Mouse (Mus musculus) liver, embryonic 13.5 days (tissue): ENCODE measurements around the gene Prkcb. TPM values are rescaled to one million over a fixed set of nuclear protein-coding genes. Genes with fewer than 3 reads are reported as not detected.

Experiments used
- ATAC-seq: fragments of 200-750 bp; cut with Nextera tagmentation; 2 replicates; pipeline ENCODE4 v1.8.0; 2017; ENCODE audit warnings: low read depth, mild to moderate bottlenecking, moderate number of reproducible peaks, moderate library complexity
- DNase-seq: peaks from one replicate; pipeline ENCODE4 v3.0.0; 2022
- H3K27ac ChIP-seq: fragments of 300-500 bp; sonication (generic); 2 replicates; pipeline ENCODE4 v1.5.1; 2015; ENCODE audit warnings: moderate library complexity, mild to moderate bottlenecking, inconsistent platforms
- H3K27me3 ChIP-seq: fragments of 300-500 bp; sonication (generic); 2 replicates; pipeline ENCODE4 v1.6.1; 2015; ENCODE audit warnings: mild to moderate bottlenecking, inconsistent platforms
- H3K36me3 ChIP-seq: fragments of 300-500 bp; sonication (generic); 2 replicates; pipeline ENCODE4 v1.6.1; 2015; ENCODE audit warnings: mild to moderate bottlenecking, inconsistent platforms
- H3K4me1 ChIP-seq: fragments of 300-500 bp; sonication (generic); replicated peaks from 2 replicates; pipeline ENCODE4 v1.6.1; 2015; ENCODE audit warnings: inconsistent platforms
- H3K4me2 ChIP-seq: fragments of 300-500 bp; sonication (generic); 2 replicates; pipeline ENCODE4 v1.6.1; 2015; ENCODE audit warnings: inconsistent platforms, mild to moderate bottlenecking, moderate library complexity
- H3K4me3 ChIP-seq: fragments of 300-500 bp; sonication (generic); replicated peaks from 2 replicates; pipeline ENCODE4 v1.5.1; 2015; ENCODE audit warnings: mild to moderate bottlenecking, inconsistent platforms
- H3K9ac ChIP-seq: fragments of 300-500 bp; sonication (generic); 2 replicates; pipeline ENCODE4 v1.6.1; 2015; ENCODE audit warnings: mild to moderate bottlenecking, inconsistent platforms
- H3K9me3 ChIP-seq: fragments of 300-500 bp; sonication (generic); replicated peaks from 2 replicates; pipeline ENCODE4 v1.6.1; 2016; ENCODE audit warnings: inconsistent platforms
- WGBS: fragments of 180-500 bp; shearing (Covaris S2); methylation state at CpG from one replicate; pipeline ENCODE4 v1.1.7; 2015; ENCODE audit not compliant: insufficient replicate concordance; 5-methylcytosine and 5-hydroxymethylcytosine counted together
- polyA plus RNA-seq: library from polyadenylated mRNA; unstranded; fragments of >200 nt; fragmentation: Nextera tagmentation; extraction: Ambion mirVana; gene quantifications from 2 replicates; pipeline ENCODE4 v1.2.1, GENCODE M21; 2015

Prkcb gene
- polyA plus RNA-seq, 1 experiment from 2014 or later, result 2.3 TPM

DNA sequence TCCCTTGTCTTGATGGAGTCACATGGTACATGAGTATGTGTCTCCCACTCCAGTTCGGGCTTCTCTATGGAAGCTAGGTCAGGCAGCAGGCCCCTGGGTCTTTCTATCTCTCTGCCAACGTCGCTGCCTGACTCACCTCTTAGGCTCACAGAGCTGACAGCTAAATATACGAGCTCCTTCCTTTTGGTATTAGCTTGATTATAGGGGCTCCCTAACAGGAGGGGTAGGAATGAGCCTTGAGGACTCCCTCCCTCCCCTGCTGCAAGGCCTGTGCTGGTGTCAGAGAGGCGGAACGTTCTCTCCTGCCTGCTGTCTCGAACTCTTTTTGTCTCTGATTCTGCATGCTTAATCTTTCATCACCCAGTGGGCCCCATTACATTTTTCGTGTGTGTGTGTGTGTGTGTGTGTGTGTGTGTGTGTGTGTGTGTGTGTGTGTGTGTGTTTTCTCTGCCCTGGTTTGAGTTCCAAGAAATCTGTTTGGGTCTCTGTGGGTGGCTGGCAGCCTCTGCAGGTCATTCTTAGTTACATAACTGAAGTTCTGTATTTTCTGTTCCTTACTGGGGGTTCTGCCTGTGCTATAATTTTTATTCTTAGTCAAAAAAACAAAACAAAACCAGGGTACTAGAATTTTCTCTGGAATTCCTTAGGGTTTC lies 33.6 kb downstream of the Prkcb start:
- Histone ChIP-seq H3K9me3 (no peaks in the 10 kb centered on the region), H3K27ac (no peak overlapping the region), H3K9ac (no peak overlapping the region), H3K27me3 (no peaks in the 10 kb centered on the region), H3K4me2 (no peak overlapping the region), H3K4me3 (no peak overlapping the region), H3K36me3 (no peaks in the 10 kb centered on the region), H3K4me1 (no peaks in the 10 kb centered on the region)
- ATAC-seq (no peak), DNase-seq (no peak)
- 61% methylated on average over 8 of the region's 8 CpGs for WGBS

DNA sequence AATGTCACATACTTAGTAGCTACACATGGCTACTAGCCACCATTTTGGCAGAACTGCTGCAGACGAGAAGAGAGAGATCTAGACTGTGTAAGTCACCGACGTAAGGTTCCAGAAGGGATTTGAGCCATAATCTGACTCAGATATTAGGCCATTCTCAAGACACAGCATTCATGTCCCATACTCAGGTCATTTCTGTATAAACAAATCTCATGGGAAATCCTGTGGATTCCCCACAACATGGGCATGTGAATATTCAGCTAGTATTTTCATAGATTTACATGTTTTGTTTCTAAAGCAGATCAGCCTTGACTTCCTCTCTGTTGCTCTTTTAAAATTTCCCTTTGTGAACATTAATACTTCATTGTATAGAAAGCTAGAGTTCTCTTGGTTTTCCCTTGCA lies 39.4 kb downstream of the Prkcb start:
- Histone ChIP-seq H3K9me3 (no peaks in the 10 kb centered on the region), H3K4me1 (no peaks in the 10 kb centered on the region), H3K27me3 (no peaks in the 10 kb centered on the region), H3K4me2 (no peak overlapping the region), H3K27ac (no peak overlapping the region), H3K36me3 (no peaks in the 10 kb centered on the region), H3K9ac (no peak overlapping the region), H3K4me3 (no peak overlapping the region)
- DNase-seq, result no peak
- ATAC-seq, result no peak
- 79% methylated on average over 3 of the region's 3 CpGs for WGBS

DNA sequence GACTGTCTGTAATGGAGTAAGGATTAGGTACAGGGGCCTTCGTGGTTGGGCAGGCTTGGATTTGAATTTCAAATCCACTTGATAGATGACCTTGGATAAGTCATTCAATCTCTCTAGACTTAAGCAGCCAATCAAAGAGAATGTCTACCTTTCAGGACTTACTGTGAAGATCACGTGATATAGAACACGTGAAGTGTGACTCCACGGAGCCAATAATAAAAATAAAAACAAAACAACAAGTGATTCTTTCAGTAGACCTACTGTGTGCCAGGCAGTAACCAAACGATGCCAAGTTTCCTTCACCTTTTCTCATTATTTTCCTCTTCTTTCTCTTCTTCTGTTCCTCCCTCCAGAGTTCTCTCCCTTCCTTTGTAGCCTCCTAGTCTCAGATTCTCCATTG lies 39.9 kb downstream of the Prkcb start:
- Histone ChIP-seq H3K27me3 (no peaks in the 10 kb centered on the region), H3K9me3 (no peaks in the 10 kb centered on the region), H3K4me1 (no peaks in the 10 kb centered on the region), H3K27ac (no peak overlapping the region), H3K9ac (no peak overlapping the region), H3K4me3 (no peak overlapping the region), H3K4me2 (no peak overlapping the region), H3K36me3 (no peaks in the 10 kb centered on the region)
- no peak for DNase-seq
- ATAC-seq, result no peak
- WGBS, result 48% methylated on average over 5 of the region's 5 CpGs

DNA sequence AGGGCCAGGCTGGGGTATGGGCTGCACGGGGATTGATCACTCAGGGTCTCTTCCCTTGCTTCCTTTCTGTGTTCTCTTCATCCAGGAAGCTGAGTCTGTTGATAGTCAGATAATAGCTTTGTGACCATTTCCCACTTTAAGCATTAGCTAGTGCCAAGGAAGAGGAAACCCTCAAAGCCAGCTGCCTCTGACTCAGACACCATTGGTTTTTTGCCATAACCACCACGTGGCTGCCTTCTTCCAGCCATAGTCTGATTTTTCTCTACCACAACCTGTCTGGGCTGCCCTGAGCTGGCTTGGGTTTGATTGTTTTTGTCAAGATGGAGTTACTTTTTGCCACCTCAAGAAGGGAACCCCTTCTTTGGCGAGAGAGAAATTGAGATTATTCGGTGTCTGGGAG lies 41.0 kb downstream of the Prkcb start:
- WGBS, result 46% methylated on average over 4 of the region's 4 CpGs
- no peaks in the 10 kb centered on the region for H3K27me3 ChIP-seq
- H3K9ac ChIP-seq, result no peak overlapping the region
- H3K4me3 ChIP-seq, result no peak overlapping the region
- no peak overlapping the region for H3K27ac ChIP-seq
- ATAC-seq, result no peak
- no peaks in the 10 kb centered on the region for H3K9me3 ChIP-seq
- H3K4me1 ChIP-seq, result no peaks in the 10 kb centered on the region
- DNase-seq, result no peak
- H3K4me2 ChIP-seq, result no peak overlapping the region
- no peaks in the 10 kb centered on the region for H3K36me3 ChIP-seq

DNA sequence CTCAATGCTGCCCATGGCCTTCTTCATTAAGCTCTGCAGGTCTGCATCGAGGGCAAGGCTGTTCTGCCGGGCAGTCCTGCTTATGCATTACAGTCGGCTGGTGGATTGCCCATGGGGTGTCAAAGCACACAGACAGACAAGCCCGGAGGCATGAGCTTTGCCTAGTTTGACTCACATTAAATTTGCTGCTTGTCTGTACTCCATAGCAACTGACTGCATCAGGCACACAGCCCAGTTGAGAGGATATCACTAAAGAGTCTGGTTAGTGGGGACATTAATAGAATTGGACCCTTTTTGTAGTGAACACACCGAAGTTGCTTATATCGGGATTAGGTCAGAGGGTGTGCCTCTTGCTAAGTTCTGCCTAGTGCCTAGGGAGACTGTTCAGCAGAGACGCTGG lies 45.1 kb downstream of the Prkcb start:
- H3K4me2 ChIP-seq, result no peak overlapping the region

DNA sequence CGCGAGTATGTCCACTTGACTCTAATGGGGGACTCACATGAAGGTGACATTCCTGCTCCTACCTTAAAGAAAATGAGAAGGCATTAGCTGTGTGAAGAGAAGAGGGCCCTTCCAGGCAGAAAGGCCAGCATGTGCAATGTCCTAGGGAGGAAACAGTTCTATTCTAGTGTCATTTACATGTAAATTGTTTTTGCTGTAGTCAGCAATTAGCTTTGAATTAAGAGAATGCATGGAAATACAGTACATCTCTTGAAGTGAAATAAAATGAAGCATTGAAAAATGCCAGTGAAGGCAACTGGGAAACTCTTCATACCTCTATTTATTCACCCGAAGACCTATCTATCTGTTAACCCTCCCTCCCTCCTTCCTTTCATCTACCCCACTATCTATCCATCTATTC lies 48.8 kb downstream of the Prkcb start:
- H3K9ac ChIP-seq, result no peak overlapping the region
- H3K36me3 ChIP-seq, result no peaks in the 10 kb centered on the region
- no peaks in the 10 kb centered on the region for H3K4me1 ChIP-seq
- no peak overlapping the region for H3K27ac ChIP-seq
- 54% methylated on average over 3 of the region's 3 CpGs for WGBS
- no peak for DNase-seq
- H3K4me3 ChIP-seq, result no peak overlapping the region
- H3K4me2 ChIP-seq, result no peak overlapping the region
- H3K9me3 ChIP-seq, result no peaks in the 10 kb centered on the region
- no peak for ATAC-seq
- H3K27me3 ChIP-seq, result no peaks in the 10 kb centered on the region

More for the DNA sequence above, 45.1 kb downstream of the Prkcb start:
- H3K4me1 ChIP-seq, result no peaks in the 10 kb centered on the region
- WGBS, result 74% methylated on average over 7 of the region's 7 CpGs
- H3K36me3 ChIP-seq, result no peaks in the 10 kb centered on the region
- no peak overlapping the region for H3K4me3 ChIP-seq
- no peaks in the 10 kb centered on the region for H3K27me3 ChIP-seq
- DNase-seq, result no peak
- ATAC-seq, result no peak
- H3K27ac ChIP-seq, result no peak overlapping the region
- no peaks in the 10 kb centered on the region for H3K9me3 ChIP-seq
- no peak overlapping the region for H3K9ac ChIP-seq

DNA sequence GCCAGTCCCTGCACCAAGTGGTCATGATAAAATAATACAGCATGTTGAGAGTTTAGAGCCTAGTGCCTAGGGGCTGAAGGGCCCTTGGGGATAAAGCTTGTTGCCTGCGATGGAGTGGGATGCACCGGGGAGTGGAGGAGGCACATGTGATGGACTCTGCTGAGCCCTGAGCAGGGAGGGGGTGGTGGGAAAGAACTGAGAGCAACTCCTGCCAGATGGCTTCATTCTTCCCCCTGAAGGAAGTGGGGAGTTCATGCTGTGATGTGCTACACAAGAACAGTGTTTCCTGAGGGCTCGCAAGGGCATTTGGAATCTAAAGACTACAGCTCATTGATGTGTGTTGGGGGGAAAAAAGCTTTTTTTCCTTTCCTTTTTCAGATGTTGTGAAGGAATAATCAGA lies 49.5 kb downstream of the Prkcb start:
- WGBS, result 66% methylated on average over 3 of the region's 3 CpGs
- H3K4me3 ChIP-seq, result no peak overlapping the region

DNA sequence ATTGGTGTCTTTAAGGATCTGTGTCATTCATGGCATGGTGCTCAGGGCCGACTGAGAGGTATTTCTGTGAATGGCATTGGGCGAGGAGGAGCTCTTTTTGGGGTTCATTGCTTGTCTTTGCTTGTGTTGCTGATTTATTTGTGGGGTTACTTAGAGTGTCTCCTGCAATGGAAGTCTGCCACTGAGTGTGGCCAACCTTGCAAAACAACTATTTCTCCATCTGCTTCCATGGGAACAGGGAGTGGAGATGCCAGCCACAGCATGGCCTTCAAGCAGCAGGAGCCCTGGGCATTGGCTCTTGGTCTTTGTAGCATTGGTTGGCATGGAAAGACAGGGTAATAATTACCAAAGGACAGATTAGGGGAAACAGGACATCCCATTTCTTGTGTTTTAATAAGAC lies 50.9 kb downstream of the Prkcb start:
- H3K4me2 ChIP-seq, result no peak overlapping the region
- ATAC-seq, result no peak
- no peaks in the 10 kb centered on the region for H3K36me3 ChIP-seq
- no peak overlapping the region for H3K9ac ChIP-seq
- H3K4me3 ChIP-seq, result no peak overlapping the region
- no peaks in the 10 kb centered on the region for H3K27me3 ChIP-seq
- H3K27ac ChIP-seq, result no peak overlapping the region
- H3K4me1 ChIP-seq, result no peaks in the 10 kb centered on the region
- WGBS, result 49% methylated on average over 2 of the region's 2 CpGs
- DNase-seq, result no peak
- no peaks in the 10 kb centered on the region for H3K9me3 ChIP-seq

More for the DNA sequence above, 49.5 kb downstream of the Prkcb start:
- Histone ChIP-seq H3K27me3 (no peaks in the 10 kb centered on the region), H3K36me3 (no peaks in the 10 kb centered on the region), H3K9me3 (no peaks in the 10 kb centered on the region), H3K4me1 (no peaks in the 10 kb centered on the region), H3K27ac (no peak overlapping the region), H3K9ac (no peak overlapping the region), H3K4me2 (no peak overlapping the region)
- DNase-seq (no peak), ATAC-seq (no peak)

DNA sequence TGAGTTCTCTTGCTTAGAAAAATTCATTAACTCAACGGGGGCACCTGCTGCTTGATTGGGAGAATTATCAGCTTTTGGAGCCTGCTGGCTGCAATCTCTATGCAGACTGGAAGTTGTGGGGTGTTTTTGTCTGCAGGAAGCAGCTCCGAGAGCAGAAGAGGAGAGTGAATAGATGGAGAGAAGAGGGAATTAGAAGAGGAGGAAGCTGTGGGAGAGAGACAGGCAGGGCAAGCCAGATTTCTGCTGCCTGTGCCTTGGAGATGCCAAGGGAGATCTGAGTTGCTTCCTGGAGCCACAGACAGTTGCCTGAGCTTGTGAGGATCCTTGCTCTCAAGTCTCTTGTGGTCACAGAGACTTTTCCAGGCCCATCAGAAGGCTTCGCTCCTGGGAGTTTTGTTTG lies 53.3 kb downstream of the Prkcb start:
- Histone ChIP-seq H3K4me3 (no peak overlapping the region), H3K4me2 (no peak overlapping the region), H3K27me3 (no peaks in the 10 kb centered on the region), H3K36me3 (no peaks in the 10 kb centered on the region), H3K9ac (no peak overlapping the region), H3K4me1 (no peaks in the 10 kb centered on the region), H3K27ac (no peak overlapping the region), H3K9me3 (no peaks in the 10 kb centered on the region)
- 39% methylated on average over 3 of the region's 3 CpGs for WGBS
- DNase-seq (no peak), ATAC-seq (no peak)

DNA sequence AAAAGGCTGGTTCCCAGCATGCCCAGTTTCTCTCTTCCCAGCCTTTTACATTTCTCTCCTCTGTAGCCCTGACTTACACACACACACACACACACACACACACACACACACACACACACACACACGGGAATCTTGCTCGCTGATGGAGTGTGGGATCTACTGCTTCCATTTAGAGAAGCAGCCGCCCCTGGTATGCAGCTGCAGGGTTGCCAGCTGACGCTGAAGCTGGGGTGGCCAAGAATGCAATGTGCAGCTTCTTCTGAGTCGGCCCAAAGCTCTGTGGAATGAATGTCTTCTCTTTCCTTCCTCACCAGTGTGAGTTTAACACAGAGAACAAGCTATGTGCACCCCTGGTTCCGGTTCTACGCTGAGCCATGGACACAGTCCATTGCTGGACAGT lies 56.1 kb downstream of the Prkcb start:
- H3K4me3 ChIP-seq, result no peak overlapping the region
- no peaks in the 10 kb centered on the region for H3K9me3 ChIP-seq
- no peak overlapping the region for H3K4me2 ChIP-seq
- no peak overlapping the region for H3K27ac ChIP-seq
- H3K9ac ChIP-seq, result no peak overlapping the region
- no peaks in the 10 kb centered on the region for H3K27me3 ChIP-seq
- H3K4me1 ChIP-seq, result no peaks in the 10 kb centered on the region
- no peak for ATAC-seq
- 61% methylated on average over 7 of the region's 7 CpGs for whole genome bisulfite sequencing
- H3K36me3 ChIP-seq, result no peaks in the 10 kb centered on the region
- no peak for DNase-seq

DNA sequence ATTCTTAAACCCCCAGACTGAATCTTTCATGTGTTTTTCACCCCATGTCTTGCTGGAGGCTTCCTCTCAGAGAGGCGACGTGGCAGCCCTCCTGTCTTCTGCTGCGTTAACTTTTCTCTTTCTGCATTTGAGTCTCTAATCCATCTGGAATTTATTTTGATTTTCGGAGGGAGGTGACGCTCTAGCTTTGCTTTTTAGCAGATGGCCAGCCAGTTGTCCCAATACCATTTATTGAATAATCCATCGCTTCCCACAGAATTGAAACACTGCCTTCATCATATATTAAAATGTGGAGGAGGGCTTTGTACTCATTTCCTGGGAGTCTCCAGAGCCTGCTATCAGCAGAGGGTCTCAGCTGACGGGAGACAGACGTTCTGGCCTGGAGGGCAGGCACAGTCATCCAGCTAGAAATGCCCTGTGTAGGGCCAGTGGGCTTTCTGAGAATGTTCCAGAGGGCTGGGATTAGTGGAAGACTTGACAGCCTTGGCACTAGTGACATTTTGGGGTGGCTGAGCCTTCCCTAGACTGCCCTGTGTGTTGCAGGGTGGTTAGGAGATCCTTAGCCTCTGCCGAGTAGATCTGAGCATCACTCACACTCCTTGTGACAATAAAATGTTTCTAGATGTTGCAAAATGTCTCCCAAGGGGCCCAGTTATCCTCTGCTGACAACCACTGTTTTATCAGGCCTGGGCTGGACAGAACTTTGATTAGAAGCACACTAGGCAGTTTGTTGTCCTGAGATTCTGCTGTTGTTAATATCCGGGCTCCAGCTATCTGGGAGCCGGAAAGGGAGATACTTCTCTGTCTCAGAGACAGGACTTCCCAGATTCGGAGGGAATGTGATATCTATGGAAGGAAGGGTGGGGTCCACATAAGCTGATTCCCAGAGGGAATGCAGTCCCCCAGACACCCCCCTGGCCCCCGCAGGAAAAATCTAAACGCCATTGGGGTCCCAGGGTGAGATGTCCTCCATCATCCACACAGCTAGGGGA lies 58.0 kb downstream of the Prkcb start:
- no peak overlapping the region for H3K9ac ChIP-seq
- H3K27me3 ChIP-seq, result no peaks in the 10 kb centered on the region
- no peaks in the 10 kb centered on the region for H3K9me3 ChIP-seq
- H3K4me1 ChIP-seq, result no peaks in the 10 kb centered on the region
- no peaks in the 10 kb centered on the region for H3K36me3 ChIP-seq
- no peak for DNase-seq
- no peak overlapping the region for H3K4me3 ChIP-seq
- ATAC-seq, result no peak
- H3K4me2 ChIP-seq, result no peak overlapping the region
- WGBS, result 59% methylated on average over 14 of the region's 14 CpGs
- H3K27ac ChIP-seq, result no peak overlapping the region

DNA sequence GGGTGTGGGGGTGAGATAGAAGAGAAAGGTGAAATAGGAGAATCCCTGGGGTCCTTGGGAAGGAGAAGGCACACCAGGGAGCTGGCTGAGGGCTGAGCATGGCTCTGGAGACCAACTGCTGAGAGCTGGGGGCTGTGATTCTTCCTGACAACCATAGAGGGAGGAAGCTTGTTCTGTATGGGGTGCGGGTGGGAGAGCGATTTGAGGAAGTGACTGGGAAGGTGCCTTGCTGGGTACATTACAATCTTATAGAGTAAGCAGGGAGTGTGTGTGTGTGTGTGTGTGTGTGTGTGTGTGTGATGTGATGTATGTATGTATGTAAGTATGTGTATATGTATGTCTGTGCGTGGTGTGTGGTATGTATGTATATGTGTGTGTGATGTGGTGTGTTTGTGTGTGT lies 58.9 kb downstream of the Prkcb start:
- Histone ChIP-seq H3K9ac (no peak overlapping the region), H3K9me3 (no peaks in the 10 kb centered on the region), H3K27ac (no peak overlapping the region), H3K27me3 (no peaks in the 10 kb centered on the region), H3K4me3 (no peak overlapping the region), H3K4me2 (no peak overlapping the region), H3K36me3 (no peaks in the 10 kb centered on the region), H3K4me1 (no peaks in the 10 kb centered on the region)
- ATAC-seq (no peak), DNase-seq (no peak)
- WGBS, result 22% methylated on average over 3 of the region's 3 CpGs
